Mouse (Mus musculus) MEL (cell line): ENCODE results near the gene Epc2.

Experiments used
- BHLHE40 ChIP-seq: IDR thresholded peaks from 2 replicates; pipeline ENCODE4 v1.6.1; 2012; ENCODE audit warnings: low read depth, mild to moderate bottlenecking, inconsistent platforms, low read length, improper control_type of control experiment, borderline replicate concordance
- CTCF ChIP-seq, 3 experiments: IDR thresholded peaks in 2 of 3; conservative IDR thresholded peaks in 1 of 3; 2 replicates each; pipeline ENCODE4 v1.5.1; 2011 to 2012; ENCODE audit warnings: low read length in 3 of 3, low read depth in 2 of 3, mild to moderate bottlenecking in 2 of 3, improper control_type of control experiment in 1 of 3, inconsistent platforms in 1 of 3, mixed read lengths in 1 of 3, moderate library complexity in 1 of 3; ENCODE audit not compliant: control insufficient read depth in 1 of 3, insufficient read depth in 1 of 3, poor library complexity in 1 of 3, severe bottlenecking in 1 of 3
- E2F4 ChIP-seq: IDR thresholded peaks from 2 replicates; pipeline ENCODE4 v1.6.1; 2011; ENCODE audit warnings: low read depth, low read length, improper control_type of control experiment, borderline replicate concordance
- ETS1 ChIP-seq: IDR thresholded peaks from 2 replicates; pipeline ENCODE4 v1.6.1; 2012; ENCODE audit warnings: low read depth, mild to moderate bottlenecking, inconsistent platforms, low read length, improper control_type of control experiment, moderate library complexity
- GATA1 ChIP-seq: IDR thresholded peaks from 2 replicates; pipeline ENCODE4 v1.6.1; 2011; ENCODE audit warnings: low read depth, low read length, improper control_type of control experiment
- HCFC1 ChIP-seq: IDR thresholded peaks from 2 replicates; pipeline ENCODE4 v1.6.1; 2012; ENCODE audit warnings: low read depth, mild to moderate bottlenecking, inconsistent platforms, low read length, improper control_type of control experiment, moderate library complexity
- MAZ ChIP-seq: IDR thresholded peaks from 2 replicates; pipeline ENCODE4 v1.6.1; 2012; ENCODE audit warnings: low read depth, mild to moderate bottlenecking, inconsistent platforms, low read length, improper control_type of control experiment
- MEF2A ChIP-seq: IDR thresholded peaks from 2 replicates; pipeline ENCODE4 v1.6.1; 2014; ENCODE audit warnings: low read depth, mild to moderate bottlenecking, inconsistent platforms, low read length, improper control_type of control experiment; ENCODE audit not compliant: poor library complexity, insufficient replicate concordance, severe bottlenecking; ENCODE audit errors: extremely low read depth
- POLR2A ChIP-seq, 2 experiments: IDR thresholded peaks; 2 replicates each; pipeline ENCODE4 v1.6.1; 2011 to 2012; ENCODE audit warnings: low read length in 2 of 2, mild to moderate bottlenecking in 2 of 2, control low read depth in 1 of 2, improper control_type of control experiment in 1 of 2, low read depth in 1 of 2, moderate library complexity in 1 of 2; ENCODE audit not compliant: control insufficient read depth in 1 of 2, insufficient read depth in 1 of 2, poor library complexity in 1 of 2
- TAL1 ChIP-seq: IDR thresholded peaks from 2 replicates; pipeline ENCODE4 v1.6.1; 2012; ENCODE audit warnings: mild to moderate bottlenecking, inconsistent platforms, low read length, moderate library complexity, mixed read lengths
- TCF12 ChIP-seq: IDR thresholded peaks from 2 replicates; pipeline ENCODE4 v1.6.1; 2014; ENCODE audit warnings: low read depth, mild to moderate bottlenecking, inconsistent platforms, low read length, improper control_type of control experiment, moderate library complexity

DNA sequence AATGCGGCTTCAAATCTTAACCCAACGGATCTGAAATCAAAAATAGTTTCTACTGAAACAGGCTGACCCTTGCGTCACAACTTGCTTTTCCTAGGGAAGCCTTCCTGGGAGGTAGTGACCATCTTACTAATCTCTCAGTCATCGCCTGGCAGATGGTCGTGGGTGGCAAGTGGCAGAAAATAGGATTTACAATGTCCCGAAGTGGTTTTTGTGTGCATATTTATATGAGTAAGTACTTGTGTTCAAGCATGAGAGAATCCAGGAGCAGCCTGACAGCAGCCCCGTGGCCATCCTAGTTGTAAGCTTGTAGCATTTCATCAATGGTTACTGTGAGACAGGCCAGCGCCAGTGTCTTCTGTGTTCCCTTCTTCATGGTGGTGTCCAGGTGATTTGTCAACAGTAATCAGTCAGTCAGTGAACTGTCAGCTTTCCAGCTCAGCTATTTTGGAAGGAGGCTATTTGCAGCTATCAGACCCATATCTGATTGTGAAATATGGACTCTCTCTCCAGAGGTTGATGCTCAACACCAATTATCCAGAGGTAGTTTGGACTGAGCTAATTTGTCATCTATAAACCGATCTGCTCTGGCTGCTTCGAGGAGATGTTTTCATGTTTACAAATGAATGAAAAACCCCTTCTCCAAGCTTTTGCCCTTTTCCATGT lies 111.5 kb downstream of the Epc2 start:
- TF ChIP-seq MAZ (no peak), TCF12 (no peak), E2F4 (no peak), GATA1 (no peak), MEF2A (no peak), TAL1 (no peak), CTCF (IDR thresholded peaks at IDR 0.05 in 2 of 3, conservative IDR thresholded peaks at IDR 0.05 in 1 of 3; ENCODE audit: control insufficient read depth in 1 of 3, insufficient read depth in 1 of 3, low read depth in 2 of 3, low read length in 3 of 3, poor library complexity in 1 of 3, severe bottlenecking in 1 of 3) (no peak), BHLHE40 (no peak), HCFC1 (no peak), POLR2A (IDR thresholded peaks at IDR 0.05; ENCODE audit: control insufficient read depth in 1 of 2, insufficient read depth in 1 of 2, low read depth in 1 of 2, low read length in 2 of 2, poor library complexity in 1 of 2) (no peak), ETS1 (no peak)
